Mouse (Mus musculus) embryonic fibroblast, embryonic 13.5 days (primary cell): ENCODE results near the gene E130308A19Rik.

ENCODE experiments used
- CTCF ChIP-seq: IDR thresholded peaks from 2 replicates; pipeline ENCODE4 v1.5.1; 2011; ENCODE audit warnings: mild to moderate bottlenecking, control low read depth, low read length, moderate library complexity, borderline replicate concordance; ENCODE audit not compliant: insufficient read depth
- POLR2A ChIP-seq: IDR thresholded peaks from 2 replicates; pipeline ENCODE4 v1.6.1; 2011; ENCODE audit warnings: low read depth, mild to moderate bottlenecking, control low read depth, low read length, moderate library complexity

DNA sequence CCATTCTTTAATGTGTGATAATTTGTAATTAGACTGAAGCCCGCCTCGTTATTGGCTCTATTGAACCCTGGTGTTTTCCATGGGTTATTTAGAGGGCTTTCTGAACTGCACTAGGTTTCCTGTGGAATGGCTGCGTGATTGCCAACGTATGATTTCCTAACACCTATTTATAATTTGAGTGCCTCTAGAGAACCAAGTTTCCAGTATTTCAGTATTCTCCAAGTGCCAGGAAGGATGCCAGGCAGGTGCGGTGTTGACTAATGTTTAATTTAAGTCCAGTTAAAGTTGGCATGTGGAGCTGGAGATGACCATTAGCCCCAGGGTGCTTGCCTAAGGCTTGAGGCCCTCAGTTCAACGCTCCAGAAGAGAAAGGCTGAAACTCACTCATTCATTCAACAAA, 161.1 kb downstream of the E130308A19Rik start:
- TF ChIP-seq POLR2A (no peak), CTCF (no peak)
